Mouse (Mus musculus) liver, adult 2 months (tissue): Measurements from ENCODE around the gene Psmd2.

ENCODE experiments used
- CTCF ChIP-seq: fragments of 200-500 bp; IDR thresholded peaks from 2 replicates; pipeline ENCODE4 v1.5.1; 2011; ENCODE audit warnings: low read depth, low read length, control low read depth
- POLR2A ChIP-seq: fragments of 200-500 bp; IDR thresholded peaks from 2 replicates; pipeline ENCODE4 v1.6.1; 2011; ENCODE audit warnings: low read length, control low read depth; ENCODE audit not compliant: insufficient read depth; ENCODE audit errors: extremely low read depth

GRCm38 (mm10) chr16:20643911-20644310, 7.5 kb upstream of the Psmd2 start:
- TF ChIP-seq CTCF (no peak), POLR2A (no peak)
